Mouse (Mus musculus): ENCODE data around the gene Prss33. TPM values are rescaled to one million over a fixed set of nuclear protein-coding genes. Genes with fewer than 3 reads are reported as not detected.
"Not testable (repeated sequence)": the region's sequence is repeated elsewhere in the genome, so short reads cannot be mapped to it uniquely, and the experiment has no call there.

The Prss33 gene
- total RNA-seq (2014; fragmentation: Nextera tagmentation) (not detected in 2 replicates), total RNA-seq (2017) (not detected in 2 replicates)

GRCm38 (mm10) chr17:23836006-23836575 is at the start of gene Prss33:
TSS of gene Prss33 (minus strand) at chr17:23836056.
- ATAC-seq (replicated peaks; ENCODE audit: poor library complexity, severe bottlenecking), result no peak

DNA sequence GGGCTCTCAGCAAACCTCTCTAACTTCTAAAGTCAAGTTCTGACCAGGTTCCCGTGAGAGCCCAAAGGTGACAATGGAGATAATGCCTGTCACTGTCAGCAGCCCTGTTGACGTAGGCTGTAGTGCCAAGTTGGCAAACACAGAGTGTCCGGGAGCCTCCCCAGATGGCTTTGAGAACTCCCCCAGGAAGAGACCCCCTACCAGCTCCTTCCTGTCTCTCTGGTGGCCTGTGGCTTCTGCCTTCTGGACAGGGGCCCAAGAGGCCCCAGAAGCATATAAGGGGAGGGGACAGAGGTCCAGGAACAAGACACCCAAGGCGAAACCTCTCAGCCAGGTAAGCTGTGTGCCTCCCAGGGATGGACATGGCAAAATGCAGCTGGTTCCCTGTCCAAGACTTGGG is 44.7 kb upstream of the Prss33 start, which contains the start of the genes Dcpp1 and Dcpp2:
TSS of gene Dcpp1 (plus strand) at position 301 of the 400 bp plus-strand sequence.
TSS of gene Dcpp2 (plus strand) at position 305 of the 400 bp plus-strand sequence.
- not testable (repeated sequence) for ATAC-seq (replicated peaks; ENCODE audit: poor library complexity, severe bottlenecking)

DNA sequence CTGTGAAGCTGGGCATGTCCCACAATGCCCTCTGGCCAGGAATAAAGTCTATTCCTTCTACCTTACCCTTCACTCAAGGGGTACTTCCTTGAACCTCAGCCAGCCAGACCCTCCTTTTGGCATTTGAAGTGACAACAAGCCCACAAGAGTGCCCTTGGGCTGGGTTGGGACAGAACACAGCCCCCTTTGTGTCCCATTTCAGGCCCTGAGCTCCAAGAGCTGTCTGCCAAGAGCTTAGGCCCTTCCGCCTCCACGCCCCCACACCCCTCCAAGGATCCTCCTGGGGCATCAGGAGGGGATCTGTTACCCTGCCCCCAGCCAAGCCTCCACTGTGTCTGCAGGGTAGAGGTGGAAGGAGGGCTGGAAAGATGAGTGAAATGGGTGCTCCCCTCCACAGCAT is 41.3 kb upstream of the Prss33 start:
- no peak for ATAC-seq (replicated peaks; ENCODE audit: poor library complexity, severe bottlenecking)

DNA sequence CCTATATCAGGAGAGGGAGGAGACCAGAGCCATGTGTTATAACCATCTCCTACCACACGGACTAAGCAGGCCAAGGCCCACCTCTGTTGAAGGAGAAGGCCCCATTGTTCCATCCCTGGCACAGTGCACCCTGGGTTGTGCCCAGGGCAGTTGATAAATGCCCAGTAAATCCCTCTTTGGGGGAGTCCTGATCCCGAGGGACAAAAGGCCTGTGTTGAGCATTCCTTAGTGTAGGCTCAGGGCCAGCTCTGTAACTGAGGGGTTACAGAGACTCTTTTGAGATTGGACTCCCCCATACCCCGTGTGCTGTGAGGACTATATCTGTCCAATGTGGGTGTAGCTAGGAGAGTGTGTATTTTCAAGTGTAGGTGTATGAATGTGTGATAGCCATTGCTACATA is 40.9 kb upstream of the Prss33 start:
- no peak for ATAC-seq (replicated peaks; ENCODE audit: poor library complexity, severe bottlenecking)

DNA sequence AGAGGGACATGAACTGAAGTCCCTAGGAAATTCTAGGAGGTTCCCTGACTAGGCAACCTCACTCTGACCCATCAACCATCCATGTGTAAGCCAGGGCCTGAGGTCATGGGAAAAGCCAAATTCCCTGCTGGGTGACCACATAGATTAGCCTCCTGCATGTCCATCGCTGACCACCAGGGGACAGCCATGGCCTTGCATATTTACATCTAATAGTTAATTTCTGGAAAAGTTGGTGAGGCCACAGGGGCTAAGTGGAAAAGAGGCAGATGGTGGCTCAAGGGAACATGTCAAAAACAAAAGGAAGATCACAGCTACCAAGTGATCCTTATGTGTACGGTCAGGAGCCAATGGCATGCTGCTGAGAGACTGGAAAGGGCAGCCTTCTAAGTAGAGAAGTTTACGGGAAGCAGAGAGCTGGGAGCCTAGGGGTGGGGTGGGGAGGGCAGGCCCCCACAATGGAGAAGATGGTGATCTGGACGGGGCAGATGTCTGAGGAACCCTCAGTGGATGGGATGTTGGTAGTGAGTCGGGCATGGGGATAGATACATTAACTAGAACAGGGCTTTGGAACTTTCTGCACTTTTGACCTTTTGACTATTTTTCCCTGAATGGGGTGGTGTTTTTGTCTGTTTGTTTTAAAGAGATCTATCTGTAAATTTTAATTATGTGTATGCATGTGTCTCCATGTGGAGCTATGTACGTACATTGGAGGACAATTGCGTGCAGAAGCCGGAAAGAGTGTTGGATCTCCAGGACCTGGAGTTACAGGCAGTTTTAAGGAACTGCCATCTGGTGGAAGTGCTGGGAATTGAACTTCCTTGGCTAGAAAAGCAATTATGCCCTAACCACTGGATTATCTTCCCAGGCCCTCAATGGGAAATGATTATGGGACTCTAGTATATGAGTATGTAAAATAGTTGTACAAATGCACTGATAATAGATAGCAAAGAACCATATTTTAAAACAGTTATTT is 38.3 kb upstream of the Prss33 start:
- peak; percentile 72 for ATAC-seq (replicated peaks; ENCODE audit: poor library complexity, severe bottlenecking)

DNA sequence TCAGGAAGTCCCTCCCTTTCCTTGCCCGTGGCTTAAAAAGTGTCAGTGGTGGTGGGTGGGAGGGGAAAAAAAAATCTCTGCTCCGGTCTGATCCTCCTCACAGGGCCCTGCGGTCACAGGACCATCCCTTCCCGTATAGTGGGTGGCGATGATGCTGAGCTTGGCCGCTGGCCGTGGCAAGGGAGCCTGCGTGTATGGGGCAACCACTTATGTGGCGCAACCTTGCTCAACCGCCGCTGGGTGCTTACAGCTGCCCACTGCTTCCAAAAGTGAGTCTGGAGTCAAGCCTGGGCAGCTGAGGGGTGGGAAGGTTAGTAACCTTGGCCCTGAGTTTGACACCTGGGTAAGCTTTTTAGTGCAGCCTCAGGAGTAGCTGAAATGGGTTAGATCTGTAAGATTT is 32.7 kb upstream of the Prss33 start:
- peak; percentile 99 for ATAC-seq (replicated peaks; ENCODE audit: poor library complexity, severe bottlenecking)

- ATAC-seq (replicated peaks; ENCODE audit: poor library complexity, severe bottlenecking), result 0 out of 2 replicates have a peak, but pooled peaks have one; percentile 3
These were observed 31.9 kb upstream of the Prss33 start, which contains the start of gene Prss21 for GRCm38 (mm10) chr17:23867756-23868155. TSS of gene Prss21 (plus strand) at chr17:23868056.

GRCm38 (mm10) chr17:23862926-23863325 is 27.1 kb upstream of the Prss33 start:
- ATAC-seq (replicated peaks; ENCODE audit: poor library complexity, severe bottlenecking), result no peak

DNA sequence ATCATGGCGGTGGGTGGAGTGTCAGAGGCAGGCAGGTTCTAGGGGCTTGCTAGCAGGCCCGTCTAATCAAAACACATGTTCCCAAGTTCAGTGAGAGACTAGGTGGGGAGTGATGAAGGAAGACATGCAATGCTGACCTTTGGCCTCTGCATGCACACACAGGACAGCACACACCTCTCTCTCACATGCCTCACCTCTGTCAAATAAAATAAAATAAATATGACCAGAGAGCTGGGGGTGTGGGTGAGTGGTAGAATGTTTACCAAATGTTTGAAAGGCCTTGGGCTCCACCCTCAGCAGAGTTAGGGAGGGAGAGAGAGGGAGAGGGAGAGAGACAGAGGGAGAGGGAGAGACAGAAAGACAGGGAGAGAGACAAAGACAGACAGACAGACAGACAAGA is 22.1 kb upstream of the Prss33 start:
- no peak for ATAC-seq (replicated peaks; ENCODE audit: poor library complexity, severe bottlenecking)

- ATAC-seq (replicated peaks; ENCODE audit: poor library complexity, severe bottlenecking), result no peak
These were observed 21.3 kb upstream of the Prss33 start for GRCm38 (mm10) chr17:23857193-23857592.

DNA sequence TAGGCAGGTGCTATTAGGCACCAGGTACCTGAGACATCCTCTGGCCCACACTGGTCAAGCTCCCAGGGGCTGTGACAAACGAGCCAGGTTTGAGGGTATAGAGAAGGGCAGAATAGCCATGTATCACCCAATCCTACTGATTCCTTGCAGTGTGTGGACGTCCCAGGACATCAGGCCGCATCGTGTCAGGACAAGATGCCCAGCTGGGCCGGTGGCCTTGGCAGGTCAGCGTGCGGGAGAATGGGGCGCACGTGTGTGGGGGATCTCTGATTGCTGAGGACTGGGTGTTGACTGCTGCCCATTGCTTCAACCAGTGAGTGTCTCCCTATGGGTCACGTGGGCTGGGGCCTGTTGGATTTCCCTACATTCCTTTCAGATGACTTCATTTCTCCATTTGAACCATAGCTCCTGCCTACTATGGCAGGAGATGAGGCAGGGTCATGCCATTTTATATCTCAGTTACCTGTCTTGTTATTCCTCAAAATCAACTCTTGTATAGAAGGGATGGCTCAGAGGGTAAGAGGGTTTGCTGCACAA is 18.4 kb upstream of the Prss33 start:
- ATAC-seq (replicated peaks; ENCODE audit: poor library complexity, severe bottlenecking), result no peak

GRCm38 (mm10) chr17:23853292-23853691 is 17.4 kb upstream of the Prss33 start:
- peak; percentile 85 for ATAC-seq (replicated peaks; ENCODE audit: poor library complexity, severe bottlenecking)

- peak; percentile 60 for ATAC-seq (replicated peaks; ENCODE audit: poor library complexity, severe bottlenecking)
These were observed 15.2 kb upstream of the Prss33 start for GRCm38 (mm10) chr17:23850853-23851749.

DNA sequence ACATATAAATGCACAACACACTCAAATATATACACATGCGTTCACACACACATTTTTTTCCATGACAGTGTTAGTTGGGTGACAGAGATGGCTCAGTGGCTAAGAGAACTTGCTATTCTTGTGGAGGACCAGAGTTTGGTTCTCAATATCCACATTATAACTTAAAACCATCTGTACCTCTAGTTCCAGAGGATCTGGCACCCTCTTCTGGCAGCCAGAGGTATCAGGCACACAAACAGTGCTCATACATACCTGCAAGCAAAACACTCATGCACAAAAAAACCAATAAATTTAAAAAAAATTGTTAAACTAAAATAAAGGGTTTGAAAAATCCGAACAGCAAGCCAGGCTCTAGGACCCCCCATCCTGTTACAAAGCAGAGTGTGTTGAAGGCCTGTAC is 14.2 kb upstream of the Prss33 start:
- ATAC-seq (replicated peaks; ENCODE audit: poor library complexity, severe bottlenecking), result no peak

DNA sequence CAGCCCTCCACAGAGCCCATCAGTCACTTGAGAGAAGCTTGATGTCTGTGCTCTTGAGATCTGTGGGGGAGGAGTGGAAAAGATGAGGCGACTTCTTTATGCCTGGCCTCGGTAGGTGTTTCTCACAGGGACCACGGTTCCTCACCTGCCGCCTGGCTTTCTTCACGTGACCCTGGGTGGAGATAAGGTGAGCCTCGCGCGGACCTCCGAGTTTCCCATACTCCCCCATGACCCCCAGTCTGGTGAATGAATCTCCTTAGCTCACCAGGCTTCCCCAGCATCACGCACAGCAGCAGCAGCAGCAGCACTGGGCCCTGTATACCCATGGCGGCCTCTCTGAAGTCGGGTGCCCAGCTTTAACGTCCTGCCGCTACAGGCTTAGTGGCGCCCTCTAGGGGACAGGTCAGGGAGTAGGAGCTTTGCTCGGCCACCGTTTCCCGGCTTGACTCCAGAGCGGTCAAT is 8.0 kb upstream of the Prss33 start, which contains the start of the genes Prss32 and Prss41:
TSS of gene Prss32 (plus strand) at position 44 of the 462 bp plus-strand sequence.
TSS of gene Prss41 (minus strand) at position 361 of the 462 bp plus-strand sequence.
- peak; percentile 60 for ATAC-seq (replicated peaks; ENCODE audit: poor library complexity, severe bottlenecking)

GRCm38 (mm10) chr17:23843141-23843811 is 7.4 kb upstream of the Prss33 start:
- peak; percentile 28; the same call in 1 of the 2 replicates for ATAC-seq (replicated peaks; ENCODE audit: poor library complexity, severe bottlenecking)

DNA sequence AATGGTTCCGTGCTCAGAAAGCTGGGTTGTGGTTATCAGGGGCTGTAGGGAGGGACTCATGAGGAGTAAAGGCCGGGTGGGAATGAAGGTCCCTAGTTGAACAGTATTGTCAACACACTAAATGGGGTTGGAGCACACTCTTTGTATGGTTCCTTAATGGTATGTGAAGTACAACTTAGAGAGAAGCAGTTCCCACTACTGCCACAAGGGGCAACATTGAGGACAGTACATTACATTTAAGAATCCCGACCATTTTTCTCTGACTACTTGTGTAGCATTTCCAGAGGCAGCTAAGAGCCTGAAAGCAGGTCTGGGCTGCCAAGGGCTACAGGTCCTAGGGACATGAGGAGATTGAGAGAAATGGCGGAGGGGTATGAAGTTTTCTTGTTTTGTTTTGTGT is 5.3 kb upstream of the Prss33 start:
- ATAC-seq (replicated peaks; ENCODE audit: poor library complexity, severe bottlenecking), result peak; percentile 73

DNA sequence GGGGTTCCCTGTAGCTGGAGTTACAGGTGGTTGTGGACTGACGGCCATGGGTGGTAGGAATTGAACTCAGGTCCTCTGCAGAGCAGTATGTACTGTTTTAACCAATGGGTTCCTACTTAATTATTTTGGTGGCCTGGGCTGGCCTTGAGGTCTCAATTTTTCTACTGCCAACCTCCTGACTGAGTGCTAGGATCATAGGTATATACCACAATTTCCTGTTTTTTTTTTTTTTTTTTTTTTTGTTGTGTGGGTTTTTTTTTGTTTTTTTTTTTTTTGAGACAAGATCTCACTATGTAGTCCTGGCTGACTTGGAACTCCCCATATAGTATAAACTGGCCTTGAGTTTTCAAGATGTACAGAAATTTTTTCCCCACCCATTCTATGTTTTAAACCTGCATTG is 4.7 kb downstream of the Prss33 start:
- no peak for ATAC-seq (replicated peaks; ENCODE audit: poor library complexity, severe bottlenecking)

DNA sequence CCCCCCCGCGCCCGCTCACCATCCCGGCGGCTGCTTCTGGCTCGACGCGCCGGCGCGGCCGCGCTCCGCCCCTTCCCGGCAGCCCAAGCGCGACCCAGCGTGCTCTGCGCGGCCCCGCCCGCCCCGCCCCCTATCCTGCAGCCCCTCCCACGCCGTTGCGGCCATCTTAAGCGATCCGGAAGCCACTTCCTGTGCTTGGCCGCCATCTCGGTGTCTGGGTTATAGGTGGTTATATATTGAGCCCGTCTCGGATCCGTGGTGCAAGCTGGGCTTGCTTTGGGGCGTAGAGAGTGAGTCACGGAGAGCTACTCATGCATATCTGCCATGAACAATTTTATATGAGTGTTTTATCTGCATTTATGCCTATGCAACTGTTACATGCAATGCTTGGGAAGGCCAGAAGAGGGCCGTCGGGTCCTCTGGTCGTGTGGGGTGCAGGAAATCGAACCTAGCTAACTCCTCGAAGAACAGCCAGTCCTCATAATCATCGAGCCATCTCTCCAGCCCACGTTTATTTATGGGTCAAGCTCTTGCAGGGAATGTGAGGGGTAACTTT is 6.7 kb downstream of the Prss33 start, which contains the start of gene Elob:
TSS of gene Elob (minus strand) at position 73 of the 556 bp plus-strand sequence.
- peak; percentile 82 for ATAC-seq (replicated peaks; ENCODE audit: poor library complexity, severe bottlenecking)

Data from granulocyte monocyte progenitor cell, adult 5-6 weeks (primary cell).